In the genomic region with DNA sequence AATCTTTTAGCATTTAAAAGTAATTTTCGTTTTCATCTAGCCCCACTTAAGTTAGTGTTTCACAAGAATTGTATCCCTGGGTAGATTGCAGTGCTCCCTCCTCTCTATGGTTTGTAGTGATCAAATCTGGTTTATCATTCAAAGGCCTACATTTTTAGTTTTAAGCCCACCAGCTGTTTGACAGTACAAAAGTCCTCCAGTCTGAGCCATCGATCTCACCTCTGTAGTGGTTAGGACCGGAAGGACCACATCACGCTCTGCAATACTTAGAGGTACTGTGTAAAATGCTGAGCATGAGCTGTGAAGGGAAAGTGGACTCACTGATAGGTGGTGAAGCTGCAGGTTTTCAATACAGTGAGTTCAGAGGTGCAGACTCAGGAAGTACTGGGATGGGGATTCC, we compare ENCODE assay signal across 8 mouse cellular contexts. TPM values are rescaled to one million over a fixed set of nuclear protein-coding genes. Genes with fewer than 3 reads are reported as not detected.
DNase-seq lines count a peak whose midpoint lies in the region; ATAC-seq and TF ChIP-seq lines count a peak whose summit lies in the region.

No protein-coding gene starts in this region.

- no peak for ATAC-seq in heart, embryonic 12.5 days (ENCODE audit: insufficient number of reproducible peaks, low FRiP score)
- no peak for ATAC-seq in forebrain, embryonic 11.5 days (replicated peaks; ENCODE audit: low FRiP score)
- no peak for ATAC-seq in liver, embryonic 14.5 days (ENCODE audit: insufficient read depth)

- peak overlapping the region; percentile 78 for H3K4me2 ChIP-seq in heart, embryonic 12.5 days
- peak overlapping the region; percentile 77 for H3K4me2 ChIP-seq in forebrain, embryonic 11.5 days (ENCODE audit: low read depth, low read length, severe bottlenecking)
- H3K4me2 ChIP-seq in liver, embryonic 14.5 days (ENCODE audit: low read depth) = peak overlapping the region; percentile 88

- peaks cover 28% of the 10 kb centered on the region for H3K4me1 ChIP-seq in heart, embryonic 12.5 days (replicated peaks)
- peaks cover 10% of the 10 kb centered on the region for H3K4me1 ChIP-seq in forebrain, embryonic 11.5 days (replicated peaks; ENCODE audit: control insufficient read depth, insufficient read depth, low read length)
- peaks cover 16 to 25% of the 10 kb centered on the region in 2 experiments for H3K4me1 ChIP-seq in liver, embryonic 14.5 days (replicated peaks; ENCODE audit: control insufficient read depth in 2 of 2, insufficient read depth in 2 of 2, low read length in 1 of 2)

- H3K27me3 ChIP-seq in heart, embryonic 12.5 days (replicated peaks) = 0 out of 2 replicates have a peak, but pooled peaks cover 3% of the 10 kb centered on the region
- no peaks in the 10 kb centered on the region for H3K27me3 ChIP-seq in forebrain, embryonic 11.5 days (ENCODE audit: control insufficient read depth, insufficient read depth, low read length)
- H3K27me3 ChIP-seq in liver, embryonic 14.5 days (ENCODE audit: control insufficient read depth, insufficient read depth, low read length) = no peaks in the 10 kb centered on the region

- DNase-seq in heart, adult 9 months (ENCODE audit: low spot score in 2 of 2) = no peak
- DNase-seq in B cell, adult 2 months = peak; percentile 12 to 16
- no peak for DNase-seq in forebrain, embryonic 11.5 days (ENCODE audit: low spot score)
- no peak for DNase-seq in liver, embryonic 14.5 days (ENCODE audit: low read depth in 3 of 3, low spot score in 3 of 3)
- no peak for DNase-seq in right cerebral cortex, postnatal 14 days
- no peak for DNase-seq in frontal cortex, adult 2 months (ENCODE audit: extremely low spot score in 1 of 2, low spot score in 1 of 2)
- DNase-seq in frontal cortex, postnatal 36 days (ENCODE audit: low spot score in 2 of 2) = no peak

- 20% methylated on average over 4 of the region's 4 CpGs for WGBS in heart, embryonic 12.5 days
- WGBS in forebrain, embryonic 11.5 days = 46% methylated on average over 4 of the region's 4 CpGs
- 11% methylated on average over 4 of the region's 4 CpGs for WGBS in liver, embryonic 14.5 days (ENCODE audit: insufficient replicate concordance)

- no peaks in the 10 kb centered on the region for H3K9me3 ChIP-seq in heart, embryonic 12.5 days (replicated peaks)
- no peaks in the 10 kb centered on the region for H3K9me3 ChIP-seq in forebrain, embryonic 11.5 days (ENCODE audit: control insufficient read depth, low read length)
- no peaks in the 10 kb centered on the region for H3K9me3 ChIP-seq in liver, embryonic 14.5 days (ENCODE audit: control insufficient read depth, low read length)

- no peak for TF ChIP-seq CTCF in liver, embryonic 14.5 days (IDR thresholded peaks at IDR 0.05; ENCODE audit: low read depth)

- H3K4me3 ChIP-seq in heart, embryonic 12.5 days = peak overlapping the region; percentile 98
- H3K4me3 ChIP-seq in forebrain, embryonic 11.5 days (ENCODE audit: low read depth, low read length) = peak overlapping the region; percentile 78
- H3K4me3 ChIP-seq in liver, embryonic 14.5 days (ENCODE audit: insufficient read depth in 1 of 2, low read depth in 2 of 2, low read length in 2 of 2) = peak overlapping the region; percentile 93 to 95

- H3K36me3 ChIP-seq in heart, embryonic 12.5 days = peaks cover 5% of the 10 kb centered on the region
- no peaks in the 10 kb centered on the region; the same call in 1 of the 2 replicates for H3K36me3 ChIP-seq in forebrain, embryonic 11.5 days (ENCODE audit: control insufficient read depth, insufficient read depth, low read length)
- H3K36me3 ChIP-seq in liver, embryonic 14.5 days (replicated peaks; ENCODE audit: control insufficient read depth, insufficient read depth, low read depth) = peaks cover 11% of the 10 kb centered on the region

- H3K9ac ChIP-seq in heart, embryonic 12.5 days = peak overlapping the region; percentile 100
- peak overlapping the region; percentile 97 for H3K9ac ChIP-seq in forebrain, embryonic 11.5 days (ENCODE audit: low read length)
- H3K9ac ChIP-seq in liver, embryonic 14.5 days (replicated peaks) = peak overlapping the region; percentile 99

- peak overlapping the region; percentile 100 for H3K27ac ChIP-seq in heart, embryonic 12.5 days (ENCODE audit: poor library complexity, severe bottlenecking)
- peak overlapping the region; percentile 97 for H3K27ac ChIP-seq in forebrain, embryonic 11.5 days (ENCODE audit: low read depth, low read length)
- peak overlapping the region; percentile 94; the same call in 1 of the 2 replicates for H3K27ac ChIP-seq in liver, embryonic 14.5 days

- TF ChIP-seq EP300 in liver, embryonic 14.5 days (IDR thresholded peaks at IDR 0.05; ENCODE audit: low read depth) = no peak

RNA-seq across cellular contexts. Expression of a gene that starts 1.0 kb away (rescaled TPM):
- polyA plus RNA-seq in heart, embryonic 12.5 days (2016; fragmentation: Nextera tagmentation; extraction: Ambion mirVana) = 141 and 145 TPM in 2 replicates
- 138 and 141 TPM in 2 replicates for polyA plus RNA-seq in forebrain, embryonic 11.5 days (2014; fragmentation: Nextera tagmentation; extraction: Ambion mirVana)
- polyA plus RNA-seq in liver, embryonic 14.5 days (2012; rRNA removed) = 18.9 and 34.8 TPM in 2 replicates
- 54.9 and 59.7 TPM in 2 replicates for polyA plus RNA-seq in liver, embryonic 14.5 days (2014; fragmentation: Nextera tagmentation; extraction: Ambion mirVana)
- 56.6 and 59.9 TPM in 2 replicates for polyA plus RNA-seq in frontal cortex, adult 2 months (2012; rRNA removed)

RNA-seq across cellular contexts. Expression of a gene that starts 10.3 kb away (rescaled TPM):
- polyA plus RNA-seq in heart, embryonic 12.5 days (2016; fragmentation: Nextera tagmentation; extraction: Ambion mirVana) = 0.73 and 1.8 TPM in 2 replicates
- 0.23 TPM in 1 of 2 replicates, not detected in the other for polyA plus RNA-seq in forebrain, embryonic 11.5 days (2014; fragmentation: Nextera tagmentation; extraction: Ambion mirVana)
- not detected in 2 replicates for polyA plus RNA-seq in liver, embryonic 14.5 days (2012; rRNA removed)
- polyA plus RNA-seq in liver, embryonic 14.5 days (2014; fragmentation: Nextera tagmentation; extraction: Ambion mirVana) = not detected in 2 replicates
- not detected in 2 replicates for polyA plus RNA-seq in frontal cortex, adult 2 months (2012; rRNA removed)

RNA-seq across cellular contexts. Expression of a gene that starts 24.3 kb away (rescaled TPM):
- 0.08 TPM in 1 of 2 replicates, not detected in the other for polyA plus RNA-seq in heart, embryonic 12.5 days (2016; fragmentation: Nextera tagmentation; extraction: Ambion mirVana)
- 0.07 TPM in 1 of 2 replicates, not detected in the other for polyA plus RNA-seq in forebrain, embryonic 11.5 days (2014; fragmentation: Nextera tagmentation; extraction: Ambion mirVana)
- polyA plus RNA-seq in liver, embryonic 14.5 days (2012; rRNA removed) = not detected in 2 replicates
- polyA plus RNA-seq in liver, embryonic 14.5 days (2014; fragmentation: Nextera tagmentation; extraction: Ambion mirVana) = not detected in 2 replicates
- not detected in 2 replicates for polyA plus RNA-seq in frontal cortex, adult 2 months (2012; rRNA removed)

RNA-seq across cellular contexts. Expression of a gene that starts 31.6 kb away (rescaled TPM):
- polyA plus RNA-seq in heart, embryonic 12.5 days (2016; fragmentation: Nextera tagmentation; extraction: Ambion mirVana) = not detected in 2 replicates
- polyA plus RNA-seq in forebrain, embryonic 11.5 days (2014; fragmentation: Nextera tagmentation; extraction: Ambion mirVana) = not detected in 2 replicates
- not detected in 2 replicates for polyA plus RNA-seq in liver, embryonic 14.5 days (2012; rRNA removed)
- polyA plus RNA-seq in liver, embryonic 14.5 days (2014; fragmentation: Nextera tagmentation; extraction: Ambion mirVana) = not detected in 2 replicates
- 5.0 and 5.2 TPM in 2 replicates for polyA plus RNA-seq in frontal cortex, adult 2 months (2012; rRNA removed)

RNA-seq across cellular contexts. Expression of a gene that starts 49.4 kb away (rescaled TPM):
- 0.10 and 0.47 TPM in 2 replicates for polyA plus RNA-seq in heart, embryonic 12.5 days (2016; fragmentation: Nextera tagmentation; extraction: Ambion mirVana)
- 2.2 and 2.6 TPM in 2 replicates for polyA plus RNA-seq in forebrain, embryonic 11.5 days (2014; fragmentation: Nextera tagmentation; extraction: Ambion mirVana)
- polyA plus RNA-seq in liver, embryonic 14.5 days (2012; rRNA removed) = not detected in 2 replicates
- polyA plus RNA-seq in liver, embryonic 14.5 days (2014; fragmentation: Nextera tagmentation; extraction: Ambion mirVana) = not detected in 2 replicates
- polyA plus RNA-seq in frontal cortex, adult 2 months (2012; rRNA removed) = 27.6 and 29.0 TPM in 2 replicates

Comparison
In these comparisons a context has a peak if more than half of its experiments do, and no peak if none do; other contexts are left out.
1. DNase-seq: peak in B cell, adult 2 months (2 of 2); none in heart, adult 9 months (0 of 2), forebrain, embryonic 11.5 days (single experiment), liver, embryonic 14.5 days (0 of 3), right cerebral cortex, postnatal 14 days (single experiment), frontal cortex, adult 2 months (0 of 2) and frontal cortex, postnatal 36 days (0 of 2).
2. Peak in every context shown above with its lines, with median percentiles within 50 percentile points of each other: H3K27ac ChIP-seq, H3K4me2 ChIP-seq, H3K4me3 ChIP-seq and H3K9ac ChIP-seq.